Mouse (Mus musculus) frontal cortex, postnatal 14 days (tissue): Measurements from ENCODE around the gene Polr1c.

Experiments used
- DNase-seq, 2 experiments: peaks; one replicate each; pipeline ENCODE4 v3.0.0; 2022; ENCODE audit warnings: low spot score in 2 of 2

Gene Polr1c

DNA sequence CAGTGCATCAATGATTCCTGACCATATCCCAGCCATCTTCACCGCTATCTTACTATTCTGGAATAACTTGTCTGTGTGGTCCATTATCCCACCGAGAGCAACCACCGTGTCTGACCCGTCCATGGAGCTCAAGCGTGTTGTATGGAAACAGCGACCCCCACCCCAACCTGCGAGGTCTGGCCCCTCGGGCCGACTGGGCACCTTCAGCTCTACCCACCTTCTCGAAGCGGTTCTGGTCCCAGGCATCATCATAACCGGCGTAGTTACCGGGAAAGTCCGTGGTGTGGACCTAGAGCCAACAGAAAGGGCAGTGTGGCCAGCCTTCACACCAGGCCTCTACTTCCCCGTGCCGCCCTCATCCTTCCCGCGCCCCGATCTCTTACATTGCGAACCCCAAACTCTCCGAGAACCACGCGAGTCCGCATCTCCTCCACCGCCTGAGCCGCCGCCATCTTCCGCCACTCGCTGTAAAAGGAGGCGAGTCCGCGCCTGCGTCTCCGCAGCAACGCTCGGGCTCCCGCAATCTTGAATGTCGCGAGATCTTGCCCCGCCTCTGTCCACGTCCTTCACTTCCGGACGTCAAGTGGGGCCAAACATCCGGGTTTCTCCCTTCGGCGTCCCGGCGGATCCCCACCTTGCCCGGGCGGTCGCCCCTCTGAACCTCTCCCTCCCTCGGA lies at the start of gene Polr1c, which contains the start of gene Yipf3:
TSS of gene Polr1c (minus strand) at position 543 of the 677 bp plus-strand sequence.
TSS of gene Yipf3 (plus strand) at position 569 of the 677 bp plus-strand sequence.
- peak; percentile 93 to 94 for DNase-seq

DNA sequence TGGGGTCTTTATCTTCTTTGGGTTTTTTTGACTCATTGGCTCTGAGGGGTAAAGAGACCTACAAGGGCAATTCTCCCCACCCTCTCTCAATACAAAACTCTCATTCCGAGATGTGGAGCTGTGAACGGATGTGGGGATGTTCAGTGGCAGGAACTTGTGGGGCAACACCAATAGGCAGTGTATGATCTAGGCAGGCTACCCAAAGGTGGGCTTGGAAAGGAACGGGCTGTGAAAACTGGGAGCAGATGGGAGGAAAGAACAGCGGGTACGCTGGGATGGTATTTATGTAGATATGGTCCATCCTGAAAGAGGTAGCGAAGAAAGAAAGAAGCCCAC lies 49.1 kb upstream of the Polr1c start:
- no peak for DNase-seq

DNA sequence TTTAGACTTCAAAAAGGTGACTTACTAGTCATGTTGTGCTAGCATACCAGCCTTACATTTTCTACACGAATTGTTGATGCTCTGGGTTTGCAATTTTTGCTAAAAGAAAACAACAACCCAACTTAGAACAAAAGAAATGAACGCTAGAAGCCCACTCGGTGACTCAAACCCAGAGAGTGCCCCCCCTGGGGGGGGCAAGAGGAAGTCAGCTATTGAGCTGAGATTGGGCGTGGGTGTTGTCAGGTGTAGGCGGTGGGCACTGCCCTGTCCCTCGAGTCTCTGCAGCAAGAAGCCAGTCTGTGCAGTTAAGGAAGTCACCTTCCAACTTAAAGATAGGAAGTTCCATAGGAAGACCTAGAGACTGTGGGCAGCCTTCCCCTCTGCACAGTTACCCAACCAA lies 48.7 kb upstream of the Polr1c start:
- no peak for DNase-seq

DNA sequence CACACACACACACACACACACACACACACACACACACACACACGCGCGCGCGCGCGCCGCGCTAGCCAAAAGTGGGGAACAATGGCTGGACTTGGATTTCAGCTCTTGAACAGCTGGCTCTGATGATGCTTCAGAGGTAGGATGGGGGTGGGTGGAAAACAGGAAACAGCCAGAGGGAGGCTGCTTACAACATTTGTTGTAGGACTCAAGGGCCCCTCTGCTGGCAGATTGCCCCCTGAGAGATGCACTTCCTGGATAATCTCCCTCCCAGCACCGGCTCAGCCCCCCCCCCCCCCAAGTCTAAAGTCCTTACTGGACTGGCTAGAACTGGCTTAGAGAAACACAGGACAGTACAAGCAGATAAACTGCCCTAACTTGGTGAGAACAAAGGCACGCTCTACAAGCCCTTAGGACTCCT lies 39.8 kb upstream of the Polr1c start:
- no peak for DNase-seq

DNA sequence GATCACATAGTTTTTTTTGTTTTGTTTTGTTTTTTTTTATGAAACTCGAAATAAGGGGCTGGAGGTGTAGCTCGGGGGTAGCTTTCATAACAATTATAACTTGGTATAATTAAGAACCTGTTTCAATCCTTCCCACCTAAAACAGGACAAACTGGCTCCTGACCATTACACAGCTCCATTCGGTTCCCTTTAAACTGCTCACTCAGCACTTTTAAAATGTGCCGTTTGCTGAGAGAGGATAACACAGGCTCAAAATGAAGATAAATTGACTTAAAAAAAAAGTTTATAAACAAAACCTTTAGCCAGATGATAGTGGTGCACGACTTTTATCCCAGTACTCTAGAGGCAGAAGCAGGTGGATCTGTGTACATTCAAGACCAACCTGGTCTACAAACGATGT lies 37.6 kb upstream of the Polr1c start:
- no peak for DNase-seq

DNA sequence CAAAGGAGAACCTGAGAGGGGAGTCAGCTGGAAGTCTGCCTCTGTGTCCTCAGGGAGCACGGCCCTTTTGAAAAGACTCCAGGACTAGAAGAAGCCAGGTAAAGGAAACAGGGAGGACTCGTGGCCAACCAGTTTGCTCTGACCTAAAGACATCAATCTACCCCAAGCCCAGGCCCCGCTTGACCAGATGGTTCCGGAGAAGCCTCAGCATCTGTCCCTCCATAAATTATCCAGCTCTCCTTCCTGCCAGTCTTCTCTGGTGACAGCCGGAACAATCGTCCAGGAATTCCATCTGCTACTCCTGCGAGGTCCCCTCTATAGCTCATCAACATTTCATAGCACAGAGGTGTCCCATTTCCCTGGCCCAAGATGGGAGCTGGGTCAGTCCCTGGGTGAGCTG lies 36.8 kb upstream of the Polr1c start:
- no peak for DNase-seq

DNA sequence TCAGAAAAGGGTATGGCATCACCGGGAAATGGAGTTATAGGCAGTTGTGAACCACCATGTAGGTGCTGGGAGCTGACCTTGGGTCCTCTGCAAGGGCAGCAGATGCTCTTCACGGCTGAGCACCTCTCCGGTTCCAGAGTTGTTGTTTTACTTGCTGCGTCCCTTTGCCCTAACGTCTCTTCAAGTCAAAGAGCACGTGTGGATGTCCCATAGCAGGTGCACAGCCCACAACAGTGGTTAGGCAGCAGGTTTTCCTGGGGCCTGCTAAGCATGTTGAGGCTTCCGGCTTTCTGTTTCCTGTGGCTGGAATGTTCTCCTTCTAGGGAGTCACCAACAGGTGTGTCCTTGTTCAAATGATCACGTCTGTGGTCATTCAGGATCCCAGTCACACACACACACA lies 36.1 kb upstream of the Polr1c start:
- DNase-seq, result no peak

DNA sequence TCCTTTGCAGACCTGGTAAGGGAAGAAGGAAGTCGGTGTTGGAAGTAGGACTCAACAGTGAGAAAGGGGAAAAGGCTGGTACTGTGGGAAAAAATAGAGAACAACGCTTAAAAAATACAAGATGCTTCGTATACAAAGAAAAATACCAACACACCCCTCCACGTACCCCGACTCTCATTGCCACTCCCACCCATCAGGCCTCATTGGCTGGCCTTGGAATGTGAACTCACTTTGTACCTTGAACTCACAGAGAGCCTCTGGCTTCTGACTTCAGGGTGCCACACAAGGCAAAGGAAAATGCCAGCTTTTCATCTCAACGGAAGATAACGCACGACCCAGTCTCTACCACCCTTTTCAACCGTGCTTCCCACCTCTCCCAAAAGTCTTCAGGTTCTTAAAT lies 35.3 kb upstream of the Polr1c start:
- DNase-seq, result no peak

DNA sequence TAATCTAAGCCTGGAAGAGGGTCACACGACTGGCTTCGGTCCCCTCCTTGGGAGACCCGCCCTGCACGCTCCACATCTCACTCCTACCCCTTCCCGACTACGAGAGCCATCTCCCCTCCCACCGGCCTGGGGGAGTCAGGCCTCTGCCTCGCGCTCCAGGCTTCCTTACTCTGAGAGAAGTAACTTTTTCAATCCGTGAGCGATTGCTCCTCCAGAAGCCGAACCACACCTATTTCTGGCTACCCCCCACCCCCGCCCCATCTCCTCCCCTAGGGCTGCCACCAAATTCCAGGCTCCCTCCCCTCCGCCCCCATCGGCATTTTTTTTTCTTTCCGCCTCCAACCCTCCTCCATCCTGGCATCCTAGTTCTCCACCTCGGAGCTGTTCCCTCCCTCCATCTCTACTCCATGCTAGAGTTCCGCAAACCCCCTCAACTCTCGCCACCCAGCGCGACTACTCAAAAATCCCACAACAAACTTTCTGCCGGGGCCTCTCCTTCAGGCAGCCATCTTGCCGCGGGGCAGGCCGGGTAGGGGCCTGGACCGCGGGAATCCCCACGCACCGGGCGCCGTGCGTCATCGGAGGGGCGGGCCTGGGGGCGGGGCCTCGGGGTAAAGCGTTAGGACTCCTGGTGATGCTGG lies 34.7 kb upstream of the Polr1c start, which contains the start of gene Tjap1:
TSS of gene Tjap1 (minus strand) at position 544 of the 641 bp plus-strand sequence.
- DNase-seq, result peak; percentile 61 to 75

DNA sequence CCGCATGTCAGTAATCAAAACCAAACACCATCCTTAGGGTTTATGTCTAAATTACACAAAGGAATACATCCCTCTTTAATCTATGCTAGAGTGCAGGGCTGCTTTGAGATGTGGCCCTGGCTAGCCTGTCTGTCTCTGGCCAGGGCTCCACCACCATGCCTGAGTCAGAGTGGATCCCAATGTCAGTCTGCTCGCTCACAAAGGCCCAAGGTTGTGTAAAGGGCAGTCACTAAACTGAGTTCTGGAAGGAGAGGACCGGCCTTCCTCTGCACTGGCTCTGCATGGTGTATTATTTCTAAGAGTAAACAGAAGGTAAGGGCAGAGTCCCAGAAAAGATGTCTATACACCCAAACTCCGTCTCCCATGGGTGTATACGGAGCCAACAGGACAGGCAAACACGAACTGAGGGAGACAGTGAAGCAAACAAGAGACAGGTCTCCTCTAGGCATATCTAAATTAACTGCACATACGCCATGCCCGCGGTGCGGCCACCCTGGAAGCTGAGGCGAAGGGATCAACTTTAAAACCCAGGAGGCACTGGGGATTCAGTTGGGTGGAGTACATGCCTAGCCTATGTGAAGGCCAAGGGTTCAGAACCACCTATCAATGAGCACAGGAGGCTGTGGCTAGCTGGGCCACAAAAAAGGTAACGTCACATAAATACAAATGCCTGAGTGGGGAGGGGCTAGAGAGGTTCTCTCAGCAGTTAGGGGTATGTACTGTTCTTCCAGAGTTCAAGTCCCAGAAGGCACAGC lies 30.3 kb upstream of the Polr1c start:
- DNase-seq, result no peak

DNA sequence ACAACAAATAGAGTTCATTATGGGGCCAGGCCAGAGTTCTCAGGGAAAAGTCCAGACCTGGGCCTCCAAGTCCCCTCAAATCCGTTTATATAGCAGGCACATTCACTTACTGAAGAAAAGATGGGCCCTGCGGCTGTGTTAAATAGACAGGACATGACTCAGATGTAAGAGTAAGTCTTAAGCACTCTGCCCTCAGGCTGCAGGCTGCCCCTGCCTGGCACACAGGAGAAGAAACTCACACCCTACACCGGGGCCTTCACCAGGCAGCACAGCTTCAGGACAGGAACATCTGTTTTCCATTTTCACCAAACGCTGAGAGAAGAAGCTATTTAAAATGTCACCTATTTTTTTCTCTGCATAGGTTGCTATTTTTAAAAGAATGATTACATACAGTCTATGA lies 29.7 kb upstream of the Polr1c start:
- DNase-seq, result no peak

DNA sequence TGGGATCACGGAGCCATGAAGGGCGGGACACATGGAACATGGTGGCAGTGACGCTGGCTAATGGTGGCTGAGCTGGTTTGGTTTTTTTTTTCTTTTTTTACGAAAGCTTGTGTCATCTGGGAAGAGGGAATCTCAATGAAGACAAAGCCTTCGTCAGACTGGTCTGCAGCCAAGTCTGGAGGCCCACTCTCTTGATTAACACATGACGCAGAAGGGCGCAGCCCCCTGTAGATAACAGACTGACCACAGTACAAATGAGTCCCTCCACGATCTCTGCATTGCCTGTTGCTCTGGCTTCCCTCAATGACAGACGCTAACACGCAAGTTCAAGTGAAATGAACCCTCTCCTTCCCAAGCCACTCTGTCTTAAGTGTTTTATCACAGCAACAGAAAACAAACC lies 27.7 kb upstream of the Polr1c start:
- no peak for DNase-seq

DNA sequence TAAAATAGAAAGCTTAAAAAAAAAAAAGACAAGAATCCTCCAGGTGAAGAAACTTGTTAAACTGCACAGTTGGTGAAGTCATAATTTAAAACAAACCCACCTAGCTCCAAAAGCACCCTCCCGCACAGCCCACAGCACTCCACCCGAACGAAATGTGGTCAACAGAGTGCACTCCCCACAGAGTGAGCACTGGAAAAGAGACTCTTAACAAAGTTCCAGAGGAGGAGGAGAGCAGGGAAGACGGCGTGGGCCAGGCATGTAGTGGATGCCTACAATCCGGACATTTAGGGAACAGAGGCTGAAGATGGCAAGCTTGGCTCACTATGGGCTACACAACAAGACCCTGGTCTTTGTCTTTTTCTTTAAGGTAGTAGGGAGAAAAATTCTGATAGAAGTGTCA lies 27.2 kb upstream of the Polr1c start:
- DNase-seq, result no peak

DNA sequence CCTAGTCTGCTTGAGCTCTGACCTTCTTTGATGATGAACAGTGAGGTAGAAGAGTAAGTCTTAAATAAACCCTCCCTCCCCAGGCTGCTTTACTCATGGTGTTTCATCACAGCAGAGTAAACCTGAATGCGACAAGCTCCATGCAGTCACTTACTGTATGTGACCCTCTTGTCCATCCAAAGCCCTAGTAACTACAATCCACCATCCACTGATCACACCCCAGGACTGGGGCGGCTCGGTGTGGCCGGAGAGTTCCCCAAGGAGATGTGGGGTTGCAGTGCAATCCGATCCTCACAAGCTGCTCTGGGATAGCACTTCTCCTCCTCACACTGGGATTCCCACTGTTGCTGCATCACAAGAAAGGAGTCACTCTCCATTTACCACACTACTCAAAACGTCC lies 26.6 kb upstream of the Polr1c start:
- no peak for DNase-seq

DNA sequence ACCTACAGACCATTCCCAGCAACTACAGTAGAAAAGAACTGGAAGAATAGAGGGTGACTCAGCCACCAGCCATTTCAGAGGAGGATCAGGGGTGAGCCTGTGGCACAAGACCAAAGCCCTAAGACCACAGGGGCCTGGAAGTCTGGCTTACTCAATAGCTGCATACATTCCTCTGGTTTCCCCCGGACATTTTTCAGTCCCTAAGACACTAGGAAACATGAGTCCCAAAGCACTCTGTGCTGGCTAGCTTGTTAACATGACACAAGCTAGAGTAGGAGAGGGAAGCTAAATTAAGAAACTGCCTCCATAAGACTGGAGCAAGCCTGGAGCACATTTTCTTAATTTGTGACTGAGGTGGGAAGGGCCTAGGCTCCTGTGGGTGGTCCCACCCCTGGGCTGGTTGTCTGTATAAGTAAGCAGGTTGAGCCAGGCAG lies 26.0 kb upstream of the Polr1c start:
- DNase-seq, result no peak

DNA sequence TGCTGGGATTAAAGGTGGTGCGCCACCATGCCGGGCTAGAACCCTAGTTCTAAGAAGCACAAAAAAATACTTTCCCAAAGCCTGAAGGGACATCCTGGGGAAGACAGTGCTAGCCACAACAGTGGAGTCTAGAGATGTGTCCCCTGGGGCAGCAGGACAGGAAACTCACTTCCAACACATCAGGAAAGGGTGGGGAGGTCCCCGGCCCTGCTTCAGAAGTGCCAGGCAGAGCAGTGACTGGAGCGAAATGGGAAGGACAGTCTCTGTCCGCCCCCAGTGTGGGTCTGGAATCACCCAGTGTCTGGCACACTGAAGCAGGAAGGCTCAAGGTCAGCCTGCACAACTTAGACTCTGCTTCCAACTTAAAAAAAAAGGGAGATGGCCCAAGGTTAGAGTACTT lies 24.8 kb upstream of the Polr1c start:
- no peak for DNase-seq

DNA sequence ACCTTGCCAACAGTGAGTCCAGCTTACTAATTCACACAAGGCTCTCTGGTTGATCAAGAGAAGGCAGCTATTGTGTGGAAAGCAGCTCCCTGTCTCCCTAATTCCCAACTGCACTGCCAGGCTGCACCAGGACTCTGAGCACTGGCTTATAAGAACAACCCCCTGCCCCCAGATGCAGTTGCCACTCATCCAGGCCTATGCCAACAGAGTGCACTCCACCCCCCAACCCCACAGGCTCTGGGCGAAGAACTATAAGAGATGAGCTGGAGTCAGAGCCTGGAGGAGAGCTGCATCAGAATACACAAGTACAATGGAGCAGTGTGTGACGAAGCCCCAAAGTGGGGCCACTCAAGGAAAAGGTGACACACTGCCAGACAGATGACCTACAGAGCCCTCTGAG lies 24.2 kb upstream of the Polr1c start:
- no peak for DNase-seq

DNA sequence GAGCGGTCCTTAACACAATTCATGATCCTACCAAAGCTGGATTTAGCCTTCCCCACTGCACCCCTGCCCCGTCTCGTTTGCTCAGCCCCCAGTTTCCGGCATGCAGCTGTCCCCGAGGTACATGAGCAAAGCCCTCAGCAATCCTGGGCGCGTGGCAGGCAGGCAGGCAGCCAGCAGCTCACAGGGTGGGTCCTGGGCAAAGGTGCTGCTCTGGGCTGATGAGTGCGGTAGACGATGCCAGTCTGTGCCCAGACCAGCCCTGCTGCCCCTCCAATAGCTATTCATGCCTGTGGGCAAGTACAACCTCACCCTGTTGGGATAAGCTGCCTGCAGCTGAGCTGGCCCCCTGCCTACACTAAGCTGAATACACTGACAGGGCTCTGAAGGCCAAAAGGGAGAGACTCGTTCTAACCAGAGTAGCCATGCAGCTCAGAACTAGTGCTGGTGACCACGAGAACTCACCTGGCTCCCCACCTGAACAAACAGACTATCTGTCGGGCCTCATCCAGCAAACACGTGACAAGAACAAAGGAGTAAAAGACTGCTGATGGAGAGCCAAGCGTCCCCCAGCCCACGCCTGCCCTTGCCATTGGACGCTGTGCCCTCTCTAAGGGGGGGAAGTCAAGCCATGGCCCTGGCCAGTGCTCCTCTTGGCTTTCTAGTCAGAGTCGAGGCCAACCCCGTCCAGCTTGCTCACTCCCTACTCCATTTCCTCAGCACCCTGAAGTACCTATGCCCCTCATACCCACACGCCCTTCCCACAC lies 22.1 kb upstream of the Polr1c start:
- DNase-seq, result no peak

DNA sequence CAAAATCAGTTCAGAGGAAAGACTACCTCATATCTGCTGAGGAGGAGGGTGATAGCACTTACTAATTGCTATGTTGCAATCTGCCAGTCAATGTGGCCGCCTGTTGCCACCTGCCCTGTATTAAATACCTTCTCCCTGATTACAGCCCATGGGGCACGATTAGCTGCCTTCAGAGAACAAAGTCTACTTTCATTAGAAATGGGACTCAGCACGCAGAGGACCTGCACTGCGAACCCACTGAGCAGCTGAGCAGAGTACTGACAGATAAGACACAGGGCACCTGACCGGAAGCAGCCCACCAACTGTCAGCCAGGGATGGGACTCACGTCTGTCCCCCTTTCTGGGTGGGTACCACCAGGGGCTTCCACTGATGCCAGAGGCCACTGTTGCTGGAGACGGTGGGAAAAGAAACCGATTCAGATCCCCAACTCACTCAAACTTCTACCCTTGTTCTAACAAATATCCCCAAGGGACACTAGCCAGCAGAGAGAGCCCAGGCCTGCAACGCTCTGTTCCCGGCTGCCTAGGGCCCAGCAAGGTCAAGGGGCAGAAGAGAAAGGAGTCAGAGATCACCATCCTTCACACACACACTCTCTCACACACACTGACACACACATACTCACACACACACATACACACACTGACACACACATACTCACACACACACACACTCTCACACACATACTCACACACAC lies 20.3 kb upstream of the Polr1c start:
- DNase-seq, result no peak

DNA sequence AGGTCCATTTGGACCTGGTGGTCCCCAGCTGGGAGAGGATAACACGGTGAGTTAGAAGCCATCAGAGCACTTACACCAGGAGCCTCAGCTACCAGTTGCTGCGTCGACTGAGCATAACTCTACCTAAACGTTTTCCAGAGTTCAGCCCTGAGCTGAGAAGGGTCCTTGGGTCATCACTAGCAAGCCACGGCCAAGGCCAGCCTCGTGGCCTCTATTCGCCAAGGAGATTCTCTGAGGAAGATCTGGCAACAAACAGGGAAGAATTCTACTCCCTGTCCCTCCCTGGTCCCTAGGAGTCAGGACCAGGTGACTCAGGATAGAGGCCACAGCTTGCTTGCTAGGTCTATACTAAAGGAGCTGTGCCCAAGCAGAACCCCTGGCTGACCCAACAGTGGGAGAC lies 19.7 kb upstream of the Polr1c start:
- no peak for DNase-seq

DNA sequence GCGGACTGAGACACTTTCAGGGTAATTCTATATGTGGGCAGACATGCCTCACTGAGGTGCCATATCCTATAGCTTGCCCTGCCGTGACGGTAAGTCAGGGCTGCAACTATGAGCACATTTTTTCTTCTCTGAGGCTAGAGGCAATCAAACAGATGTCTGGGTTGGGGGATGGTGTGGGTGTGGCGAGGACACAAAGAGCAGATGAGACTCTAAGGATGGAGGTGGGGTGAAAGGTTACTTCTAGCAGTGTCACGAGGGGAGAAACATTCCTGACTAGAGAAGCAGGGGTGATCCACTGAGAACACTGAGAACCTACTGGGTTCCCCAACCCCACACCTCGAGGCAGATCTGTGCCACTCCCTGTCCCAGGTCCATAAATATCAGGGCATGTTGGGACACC lies 19.1 kb upstream of the Polr1c start:
- no peak for DNase-seq
